Mouse (Mus musculus) lung, postnatal 0 days (tissue): ENCODE data around the gene Mark2. TPM values are rescaled to one million over a fixed set of nuclear protein-coding genes. Genes with fewer than 3 reads are reported as not detected.
"Not testable (repeated sequence)": the region's sequence is repeated elsewhere in the genome, so short reads cannot be mapped to it uniquely, and the experiment has no call there.

Experiments
- ATAC-seq: fragments of 200-750 bp; cut with Nextera tagmentation; 2 replicates; pipeline ENCODE4 v1.8.0; 2017; ENCODE audit warnings: moderate library complexity
- DNase-seq: peaks from one replicate; pipeline ENCODE4 v3.0.0-alpha.2; 2016; ENCODE audit warnings: low spot score
- H3K27ac ChIP-seq: fragments of 300-500 bp; sonication (generic); 2 replicates; pipeline ENCODE4 v1.5.1; 2014; ENCODE audit warnings: antibody characterized with exemption, mild to moderate bottlenecking, low read length, mixed read lengths
- H3K27me3 ChIP-seq: fragments of 300-500 bp; sonication (generic); replicated peaks from 2 replicates; pipeline ENCODE4 v1.6.1; 2014; ENCODE audit warnings: low read length, mixed read lengths; ENCODE audit not compliant: insufficient read depth
- H3K36me3 ChIP-seq: fragments of 300-500 bp; sonication (generic); 2 replicates; pipeline ENCODE4 v1.6.1; 2014; ENCODE audit warnings: low read length, mixed read lengths; ENCODE audit not compliant: insufficient read depth
- H3K4me1 ChIP-seq: fragments of 300-500 bp; sonication (generic); 2 replicates; pipeline ENCODE4 v1.6.1; 2014; ENCODE audit warnings: antibody characterized with exemption, low read depth, low read length, mixed read lengths; ENCODE audit not compliant: insufficient read depth
- H3K4me2 ChIP-seq: fragments of 300-500 bp; sonication (generic); replicated peaks from 2 replicates; pipeline ENCODE4 v1.6.1; 2014; ENCODE audit warnings: low read depth, mild to moderate bottlenecking, low read length, moderate library complexity, mixed read lengths
- H3K4me3 ChIP-seq: fragments of 300-500 bp; sonication (generic); 2 replicates; pipeline ENCODE4 v1.5.1; 2014; ENCODE audit warnings: low read depth, low read length
- H3K9ac ChIP-seq: fragments of 300-500 bp; sonication (generic); replicated peaks from 2 replicates; pipeline ENCODE4 v1.6.1; 2014; ENCODE audit warnings: low read depth, mild to moderate bottlenecking
- H3K9me3 ChIP-seq: fragments of 300-500 bp; sonication (generic); 2 replicates; pipeline ENCODE4 v1.6.1; 2016; ENCODE audit warnings: low read length, mixed read lengths
- CTCF ChIP-seq: IDR thresholded peaks from 2 replicates; pipeline ENCODE4 v1.5.1; 2016; ENCODE audit warnings: antibody characterized with exemption, mild to moderate bottlenecking
- EP300 ChIP-seq: IDR thresholded peaks from 2 replicates; pipeline ENCODE4 v1.6.1; 2016; ENCODE audit warnings: antibody characterized with exemption, mild to moderate bottlenecking, control low read depth
- WGBS: fragments of 180-500 bp; shearing (Covaris S2); extraction: QIAGEN DNeasy Blood & Tissue Kit; methylation state at CpG from one replicate; pipeline ENCODE4 v1.1.7; 2014; 5-methylcytosine and 5-hydroxymethylcytosine counted together
- polyA plus RNA-seq: library from polyadenylated mRNA; unstranded; fragments of >200 nt; fragmentation: Nextera tagmentation; extraction: Ambion mirVana; gene quantifications from 2 replicates; pipeline ENCODE4 v1.2.1, GENCODE M21; 2015

The Mark2 gene
- polyA plus RNA-seq, 1 experiment from 2014 or later: 29.8 TPM

GRCm38 (mm10) chr19:7381906-7382247 lies 40.2 kb upstream of the Mark2 start:
- H3K36me3 ChIP-seq: no peaks in the 10 kb centered on the region
- no peaks in the 10 kb centered on the region for H3K9me3 ChIP-seq
- H3K27ac ChIP-seq: peak overlapping the region; percentile 89
- H3K4me3 ChIP-seq: peak overlapping the region; percentile 92
- no peak for ATAC-seq
- H3K4me2 ChIP-seq: peak overlapping the region; percentile 72
- H3K27me3 ChIP-seq: no peaks in the 10 kb centered on the region
- whole genome bisulfite sequencing: 1% methylated on average over 8 of the region's 8 CpGs
- TF ChIP-seq CTCF (no peak), EP300 (no peak)
- H3K9ac ChIP-seq: peak overlapping the region; percentile 92
- no peak for DNase-seq
- peaks cover 4% of the 10 kb centered on the region; the same call in 1 of the 2 replicates for H3K4me1 ChIP-seq

- WGBS: 64% methylated on average over 2 of the region's 2 CpGs
- Histone ChIP-seq H3K4me2 (no peak overlapping the region), H3K27me3 (no peaks in the 10 kb centered on the region), H3K36me3 (peaks cover 11% of the 10 kb centered on the region), H3K4me3 (no peak overlapping the region), H3K27ac (no peak overlapping the region), H3K9ac (no peak overlapping the region), H3K4me1 (peaks cover 4% of the 10 kb centered on the region; the same call in 1 of the 2 replicates), H3K9me3 (no peaks in the 10 kb centered on the region)
- TF ChIP-seq CTCF (no peak), EP300 (no peak)
- ATAC-seq: no peak
- no peak for DNase-seq
These were observed 36.0 kb upstream of the Mark2 start for GRCm38 (mm10) chr19:7377639-7378038.

GRCm38 (mm10) chr19:7374491-7374890 lies 32.8 kb upstream of the Mark2 start:
- ATAC-seq (no peak), DNase-seq (no peak)
- no peaks in the 10 kb centered on the region for H3K27me3 ChIP-seq
- no peak for TF ChIP-seq CTCF
- no peak for TF ChIP-seq EP300
- no peak overlapping the region for H3K4me2 ChIP-seq
- 92% methylated on average over 8 of the region's 8 CpGs for WGBS
- no peaks in the 10 kb centered on the region for H3K9me3 ChIP-seq
- H3K9ac ChIP-seq: no peak overlapping the region
- H3K36me3 ChIP-seq: peaks cover 28% of the 10 kb centered on the region
- H3K4me3 ChIP-seq: no peak overlapping the region
- H3K27ac ChIP-seq: no peak overlapping the region
- no peaks in the 10 kb centered on the region for H3K4me1 ChIP-seq

- H3K27ac ChIP-seq, ATAC-seq, H3K27me3 ChIP-seq, H3K4me1 ChIP-seq, H3K9me3 ChIP-seq, H3K4me3 ChIP-seq, H3K4me2 ChIP-seq, DNase-seq, H3K9ac ChIP-seq: not testable (repeated sequence)
- peaks cover 28% of the 10 kb centered on the region for H3K36me3 ChIP-seq
- 88% methylated on average over 4 of the region's 4 CpGs for WGBS
These were observed 27.8 kb upstream of the Mark2 start for GRCm38 (mm10) chr19:7369469-7369868.

- WGBS: 53% methylated on average over 6 of the region's 6 CpGs
- ATAC-seq: no peak
- H3K9me3 ChIP-seq: no peaks in the 10 kb centered on the region
These were observed 12.0 kb upstream of the Mark2 start for GRCm38 (mm10) chr19:7353636-7354035.

GRCm38 (mm10) chr19:7352809-7353495 lies 11.3 kb upstream of the Mark2 start:
- Histone ChIP-seq H3K36me3 (no peaks in the 10 kb centered on the region), H3K9ac (no peak overlapping the region), H3K9me3 (no peaks in the 10 kb centered on the region)

More at GRCm38 (mm10) chr19:7353636-7354035, 12.0 kb upstream of the Mark2 start:
- Histone ChIP-seq H3K4me2 (no peak overlapping the region), H3K27me3 (no peaks in the 10 kb centered on the region), H3K4me3 (no peak overlapping the region), H3K4me1 (no peaks in the 10 kb centered on the region), H3K36me3 (no peaks in the 10 kb centered on the region), H3K9ac (no peak overlapping the region), H3K27ac (no peak overlapping the region)
- DNase-seq: no peak
- 0 out of 2 replicates have a peak, but pooled peaks have one; percentile 1 for TF ChIP-seq CTCF
- no peak for TF ChIP-seq EP300

GRCm38 (mm10) chr19:7349993-7350392 lies 8.3 kb upstream of the Mark2 start:
- Histone ChIP-seq H3K36me3 (no peaks in the 10 kb centered on the region), H3K4me1 (no peaks in the 10 kb centered on the region), H3K9ac (no peak overlapping the region), H3K4me3 (no peak overlapping the region), H3K27me3 (no peaks in the 10 kb centered on the region), H3K4me2 (no peak overlapping the region), H3K9me3 (no peaks in the 10 kb centered on the region), H3K27ac (no peak overlapping the region)
- 83% methylated on average over 1 of the region's 1 CpGs for whole genome bisulfite sequencing
- TF ChIP-seq CTCF (no peak), EP300 (no peak)
- no peak for ATAC-seq
- no peak for DNase-seq

More at GRCm38 (mm10) chr19:7352809-7353495, 11.3 kb upstream of the Mark2 start:
- WGBS: 65% methylated on average over 11 of the region's 11 CpGs
- Histone ChIP-seq H3K27me3 (no peaks in the 10 kb centered on the region), H3K4me2 (no peak overlapping the region), H3K4me1 (no peaks in the 10 kb centered on the region), H3K27ac (no peak overlapping the region), H3K4me3 (no peak overlapping the region)
- ATAC-seq (no peak), DNase-seq (no peak)
- TF ChIP-seq CTCF: no peak
- no peak for TF ChIP-seq EP300
